Comparison of ENCODE assay signal across 20 mouse cellular contexts in genomic region chr6:52101209-52101608, GRCm38 (mm10). TPM values are rescaled to one million over a fixed set of nuclear protein-coding genes. Genes with fewer than 3 reads are reported as not detected.
"Had no signal": no experiment of that assay in that cellular context is flagged by ENCODE, and none has a peak within 500 bp of the region (broad histone marks: within the 10 kb centered on the region; RNA-seq: fewer than 3 reads in every experiment).

No protein-coding gene starts in this region.

- H3K27ac ChIP-seq: liver, embryonic 15.5 days; lung, embryonic 15.5 days; macrophage; midbrain, embryonic 13.5 days; midbrain, embryonic 15.5 days; neural tube, embryonic 13.5 days; stomach, embryonic 15.5 days; stomach, postnatal 0 days had no signal

- H3K4me3 ChIP-seq: liver, embryonic 15.5 days; lung, embryonic 15.5 days; megakaryocyte, embryonic 14.5 days; midbrain, embryonic 13.5 days; midbrain, embryonic 15.5 days; neural tube, embryonic 13.5 days; stomach, embryonic 15.5 days had no signal

- H3K4me1 ChIP-seq: liver, embryonic 15.5 days; megakaryocyte, embryonic 14.5 days; midbrain, embryonic 13.5 days; stomach, embryonic 15.5 days had no signal

- DNase-seq: liver, postnatal 0 days; lung, adult 2 months; lung, postnatal 14 days; lung, postnatal 36 days; right cerebral cortex, postnatal 14 days; thymus, adult 2 months; thymus, postnatal 25 days; thymus, postnatal 4 days had no signal

RNA-seq across cellular contexts. Expression of gene Hoxa1, which starts 56.9 kb away (rescaled TPM):
- total RNA-seq: monocyte, adult 5-6 weeks; neutrophil, adult 5-6 weeks had no signal
- polyA plus RNA-seq: midbrain, postnatal 0 days had no signal
